Mouse (Mus musculus): ENCODE data around the gene Shmt1.

Shmt1 gene

GRCm38 (mm10) chr11:60796342-60796741, 15.2 kb downstream of the Shmt1 start:
- in situ Hi-C loops (cut with MboI, MseI) = no loop called here

GRCm38 (mm10) chr11:60790472-60790871, 21.0 kb downstream of the Shmt1 start:
- in situ Hi-C loops (cut with MboI, MseI) = no loop called here

- in situ Hi-C loops (cut with MboI, MseI) = no loop called here
These were observed 23.9 kb downstream of the Shmt1 start for GRCm38 (mm10) chr11:60787595-60787994.

- in situ Hi-C loops (cut with MboI, MseI) = no loop called here
These were observed 27.2 kb downstream of the Shmt1 start for GRCm38 (mm10) chr11:60784179-60784922.

GRCm38 (mm10) chr11:60779673-60780189, 31.8 kb downstream of the Shmt1 start:
- in situ Hi-C loops (cut with MboI, MseI) = loop anchor here (5.0 to 10.0 kb wide), 2 partner anchors 82 to 1875 kb away; partner anchors contain the start of genes Llgl1 and Zfp39

GRCm38 (mm10) chr11:60777801-60778370, 33.6 kb downstream of the Shmt1 start:
- in situ Hi-C loops (cut with MboI, MseI) = loop anchor here (5.0 to 10.0 kb wide), 2 partner anchors 81 to 1873 kb away; partner anchors contain the start of genes Llgl1 and Zfp39

GRCm38 (mm10) chr11:60776829-60777740, 34.4 kb downstream of the Shmt1 start, which contains the start of the genes Top3a and Smcr8:
Gene Top3a (minus strand): TSS chr11:60777365.
Gene Smcr8 (plus strand): TSS chr11:60777524.
- in situ Hi-C loops (cut with MboI, MseI) = loop anchor here (5.0 to 10.0 kb wide), 2 partner anchors 80 to 1872 kb away; partner anchors contain the start of genes Llgl1 and Zfp39

- in situ Hi-C loops (cut with MboI, MseI) = loop anchor here (5.0 to 10.0 kb wide), 2 partner anchors 79 to 1871 kb away; partner anchors contain the start of genes Llgl1 and Zfp39
These were observed 35.2 kb downstream of the Shmt1 start for GRCm38 (mm10) chr11:60776107-60776828.

- in situ Hi-C loops (cut with MboI, MseI) = loop anchor here (5.0 to 10.0 kb wide), 2 partner anchors 78 to 1871 kb away; partner anchors contain the start of genes Llgl1 and Zfp39
These were observed 35.9 kb downstream of the Shmt1 start for GRCm38 (mm10) chr11:60775578-60775977.

GRCm38 (mm10) chr11:60774841-60775240, 36.7 kb downstream of the Shmt1 start:
- in situ Hi-C loops (cut with MboI, MseI) = loop anchor here (5.0 to 10.0 kb wide), 2 partner anchors 78 to 1870 kb away; partner anchors contain the start of genes Llgl1 and Zfp39

GRCm38 (mm10) chr11:60774158-60774689, 37.3 kb downstream of the Shmt1 start:
- in situ Hi-C loops (cut with MboI, MseI) = loop anchor here (10.0 kb wide), 1 partner anchor 1869 kb away; the partner anchor contains the start of gene Zfp39

GRCm38 (mm10) chr11:60772161-60772560, 39.4 kb downstream of the Shmt1 start:
- in situ Hi-C loops (cut with MboI, MseI) = loop anchor here (10.0 kb wide), 1 partner anchor 1867 kb away; the partner anchor contains the start of gene Zfp39

GRCm38 (mm10) chr11:60770776-60771175, 40.7 kb downstream of the Shmt1 start:
- in situ Hi-C loops (cut with MboI, MseI) = loop anchor here (10.0 kb wide), 1 partner anchor 1866 kb away; the partner anchor contains the start of gene Zfp39

GRCm38 (mm10) chr11:60769322-60769721, 42.2 kb downstream of the Shmt1 start:
- in situ Hi-C loops (cut with MboI, MseI) = no loop called here

- in situ Hi-C loops (cut with MboI, MseI) = no loop called here
These were observed 44.5 kb downstream of the Shmt1 start for GRCm38 (mm10) chr11:60766969-60767368.

GRCm38 (mm10) chr11:60761681-60762080, 49.8 kb downstream of the Shmt1 start:
- in situ Hi-C loops (cut with MboI, MseI) = no loop called here

- in situ Hi-C loops (cut with MboI, MseI) = no loop called here
These were observed 55.9 kb downstream of the Shmt1 start for GRCm38 (mm10) chr11:60755570-60755969.

GRCm38 (mm10) chr11:60740321-60740720, 71.2 kb downstream of the Shmt1 start:
- in situ Hi-C loops (cut with MboI, MseI) = no loop called here

Data from regulatory T cell (primary cell).